Mouse (Mus musculus) thymus, adult 2 months (tissue): Measurements from ENCODE around the gene Sik3.

Experiments used
- CTCF ChIP-seq: fragments of 200-500 bp; IDR thresholded peaks from 2 replicates; pipeline ENCODE4 v1.5.1; 2012; ENCODE audit warnings: mild to moderate bottlenecking, control low read depth, low read length, moderate library complexity, borderline replicate concordance; ENCODE audit not compliant: control insufficient read depth, poor library complexity, insufficient read depth; ENCODE audit errors: extremely low read depth
- POLR2A ChIP-seq: fragments of 200-500 bp; IDR thresholded peaks from 2 replicates; pipeline ENCODE4 v1.6.1; 2012; ENCODE audit warnings: mild to moderate bottlenecking, low read length, control low read depth, moderate library complexity; ENCODE audit not compliant: control insufficient read depth, poor library complexity, insufficient read depth; ENCODE audit errors: extremely low read depth

DNA sequence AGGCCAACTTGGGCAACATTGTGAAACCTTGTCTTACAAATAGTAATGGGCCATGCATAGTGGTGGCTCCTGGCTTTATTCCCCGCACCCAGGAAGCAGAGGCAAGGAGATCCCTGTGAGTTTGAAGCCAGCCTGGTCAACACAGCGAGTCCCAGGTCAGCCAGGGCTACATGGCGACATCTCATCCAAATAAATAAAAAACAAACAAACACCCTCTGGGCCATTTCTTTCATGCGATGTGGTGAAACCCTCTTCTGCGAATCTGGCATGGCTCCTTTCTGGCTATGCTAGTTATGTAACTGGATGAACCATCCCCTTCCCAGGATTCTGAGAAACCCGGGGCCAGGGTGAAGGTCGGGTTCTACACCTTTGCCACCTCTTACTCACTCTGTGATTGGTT, 243.6 kb downstream of the Sik3 start:
- TF ChIP-seq CTCF = no peak
- TF ChIP-seq POLR2A = no peak
